Mouse (Mus musculus) midbrain, embryonic 15.5 days (tissue): ENCODE measurements around the gene Uvrag. TPM values are rescaled to one million over a fixed set of nuclear protein-coding genes. Genes with fewer than 3 reads are reported as not detected.

ENCODE experiments used
- ATAC-seq: fragments of 200-750 bp; cut with Nextera tagmentation; replicated peaks from 2 replicates; pipeline ENCODE4 v1.8.0; 2017; ENCODE audit warnings: moderate TSS enrichment
- H3K27ac ChIP-seq: fragments of 300-500 bp; sonication (generic); 2 replicates; pipeline ENCODE4 v1.5.1; 2015; ENCODE audit warnings: mild to moderate bottlenecking, inconsistent platforms
- H3K27me3 ChIP-seq: fragments of 300-500 bp; sonication (generic); replicated peaks from 2 replicates; pipeline ENCODE4 v1.6.1; 2015; ENCODE audit warnings: inconsistent platforms
- H3K36me3 ChIP-seq: fragments of 300-500 bp; sonication (generic); replicated peaks from 2 replicates; pipeline ENCODE4 v1.6.1; 2015; ENCODE audit warnings: inconsistent platforms
- H3K4me1 ChIP-seq: fragments of 300-500 bp; sonication (generic); 2 replicates; pipeline ENCODE4 v1.6.1; 2015; ENCODE audit warnings: inconsistent platforms
- H3K4me2 ChIP-seq: fragments of 300-500 bp; sonication (generic); 2 replicates; pipeline ENCODE4 v1.6.1; 2015; ENCODE audit warnings: inconsistent platforms, mild to moderate bottlenecking, moderate library complexity
- H3K4me3 ChIP-seq: fragments of 300-500 bp; sonication (generic); 2 replicates; pipeline ENCODE4 v1.5.1; 2015; ENCODE audit warnings: mild to moderate bottlenecking, inconsistent platforms
- H3K9ac ChIP-seq: fragments of 300-500 bp; sonication (generic); 2 replicates; pipeline ENCODE4 v1.6.1; 2015; ENCODE audit warnings: mild to moderate bottlenecking, inconsistent platforms
- H3K9me3 ChIP-seq: fragments of 300-500 bp; sonication (generic); 2 replicates; pipeline ENCODE4 v1.6.1; 2016; ENCODE audit warnings: inconsistent platforms
- WGBS: fragments of 180-500 bp; shearing (Covaris S2); methylation state at CpG from one replicate; pipeline ENCODE4 v1.1.7; 2015; ENCODE audit warnings: mixed read lengths; 5-methylcytosine and 5-hydroxymethylcytosine counted together
- polyA plus RNA-seq: library from polyadenylated mRNA; unstranded; fragments of >200 nt; fragmentation: Nextera tagmentation; extraction: Ambion mirVana; gene quantifications from 2 replicates; pipeline ENCODE4 v1.2.1, GENCODE M21; 2015

Uvrag gene
- polyA plus RNA-seq, 1 experiment from 2014 or later = 16.8 TPM

GRCm38 (mm10) chr7:99061056-99061680 lies 79.8 kb downstream of the Uvrag start:
- Histone ChIP-seq H3K9ac (no peak overlapping the region), H3K27ac (no peak overlapping the region), H3K4me2 (no peak overlapping the region), H3K9me3 (no peaks in the 10 kb centered on the region), H3K27me3 (no peaks in the 10 kb centered on the region), H3K4me3 (no peak overlapping the region), H3K36me3 (no peaks in the 10 kb centered on the region), H3K4me1 (peaks cover 3% of the 10 kb centered on the region; the same call in 1 of the 2 replicates)
- WGBS = 82% methylated on average over 7 of the region's 7 CpGs
- no peak for ATAC-seq

- Histone ChIP-seq H3K27ac (no peak overlapping the region), H3K9ac (no peak overlapping the region), H3K36me3 (no peaks in the 10 kb centered on the region), H3K4me3 (no peak overlapping the region), H3K4me2 (no peak overlapping the region), H3K27me3 (no peaks in the 10 kb centered on the region), H3K9me3 (no peaks in the 10 kb centered on the region), H3K4me1 (peaks cover under 1% of the 10 kb centered on the region; the same call in 1 of the 2 replicates)
- ATAC-seq = no peak
- WGBS = 93% methylated on average over 5 of the region's 5 CpGs
These were observed 80.5 kb downstream of the Uvrag start for GRCm38 (mm10) chr7:99060476-99060875.

- no peak overlapping the region for H3K9ac ChIP-seq
- WGBS = 88% methylated on average over 8 of the region's 8 CpGs
These were observed 81.0 kb downstream of the Uvrag start for GRCm38 (mm10) chr7:99059934-99060333.

GRCm38 (mm10) chr7:99057053-99057630 lies 83.8 kb downstream of the Uvrag start:
- H3K4me3 ChIP-seq = no peak overlapping the region
- no peak for ATAC-seq
- no peaks in the 10 kb centered on the region for H3K4me1 ChIP-seq
- no peaks in the 10 kb centered on the region for H3K36me3 ChIP-seq
- no peak overlapping the region for H3K4me2 ChIP-seq
- WGBS = 76% methylated on average over 17 of the region's 17 CpGs
- no peak overlapping the region for H3K9ac ChIP-seq
- H3K27ac ChIP-seq = no peak overlapping the region
- no peaks in the 10 kb centered on the region for H3K9me3 ChIP-seq
- H3K27me3 ChIP-seq = no peaks in the 10 kb centered on the region

More at GRCm38 (mm10) chr7:99059934-99060333, 81.0 kb downstream of the Uvrag start:
- H3K4me1 ChIP-seq = no peaks in the 10 kb centered on the region
- no peak for ATAC-seq
- no peak overlapping the region for H3K4me3 ChIP-seq
- H3K27me3 ChIP-seq = no peaks in the 10 kb centered on the region
- no peaks in the 10 kb centered on the region for H3K9me3 ChIP-seq
- no peaks in the 10 kb centered on the region for H3K36me3 ChIP-seq
- H3K4me2 ChIP-seq = no peak overlapping the region
- H3K27ac ChIP-seq = no peak overlapping the region

- WGBS = 77% methylated on average over 4 of the region's 4 CpGs
These were observed 87.3 kb downstream of the Uvrag start for GRCm38 (mm10) chr7:99053626-99054025.

GRCm38 (mm10) chr7:99052471-99053241 lies 88.3 kb downstream of the Uvrag start:
- ATAC-seq = no peak
- H3K27me3 ChIP-seq = no peaks in the 10 kb centered on the region
- H3K27ac ChIP-seq = no peak overlapping the region
- H3K36me3 ChIP-seq = no peaks in the 10 kb centered on the region
- H3K9me3 ChIP-seq = no peaks in the 10 kb centered on the region
- H3K4me2 ChIP-seq = no peak overlapping the region
- no peak overlapping the region for H3K4me3 ChIP-seq
- WGBS = 91% methylated on average over 6 of the region's 6 CpGs
- no peak overlapping the region for H3K9ac ChIP-seq
- H3K4me1 ChIP-seq = no peaks in the 10 kb centered on the region

More at GRCm38 (mm10) chr7:99053626-99054025, 87.3 kb downstream of the Uvrag start:
- H3K4me1 ChIP-seq = no peaks in the 10 kb centered on the region
- no peaks in the 10 kb centered on the region for H3K9me3 ChIP-seq
- H3K36me3 ChIP-seq = no peaks in the 10 kb centered on the region
- no peaks in the 10 kb centered on the region for H3K27me3 ChIP-seq
- no peak for ATAC-seq
- H3K4me3 ChIP-seq = no peak overlapping the region
- H3K4me2 ChIP-seq = no peak overlapping the region
- no peak overlapping the region for H3K9ac ChIP-seq
- H3K27ac ChIP-seq = no peak overlapping the region

- Histone ChIP-seq H3K27me3 (no peaks in the 10 kb centered on the region), H3K9me3 (no peaks in the 10 kb centered on the region), H3K36me3 (no peaks in the 10 kb centered on the region), H3K4me1 (peaks cover 11% of the 10 kb centered on the region), H3K27ac (no peak overlapping the region), H3K4me2 (no peak overlapping the region), H3K4me3 (no peak overlapping the region), H3K9ac (no peak overlapping the region)
- ATAC-seq = no peak
- 51% methylated on average over 1 of the region's 1 CpGs for WGBS
These were observed 90.1 kb downstream of the Uvrag start for GRCm38 (mm10) chr7:99050882-99051281.

GRCm38 (mm10) chr7:99049897-99050296 lies 91.0 kb downstream of the Uvrag start:
- no peaks in the 10 kb centered on the region for H3K36me3 ChIP-seq
- H3K27ac ChIP-seq = no peak overlapping the region
- H3K4me2 ChIP-seq = no peak overlapping the region
- no peak overlapping the region for H3K9ac ChIP-seq
- H3K4me1 ChIP-seq = peaks cover 11% of the 10 kb centered on the region
- ATAC-seq = no peak
- 89% methylated on average over 3 of the region's 3 CpGs for WGBS
- no peaks in the 10 kb centered on the region for H3K9me3 ChIP-seq
- no peak overlapping the region for H3K4me3 ChIP-seq
- H3K27me3 ChIP-seq = no peaks in the 10 kb centered on the region

GRCm38 (mm10) chr7:99046545-99047206 lies 94.3 kb downstream of the Uvrag start:
- Histone ChIP-seq H3K4me3 (no peak overlapping the region), H3K4me1 (peaks cover 11% of the 10 kb centered on the region), H3K27me3 (no peaks in the 10 kb centered on the region), H3K9ac (no peak overlapping the region), H3K4me2 (peak overlapping the region; percentile 12; the same call in 1 of the 2 replicates), H3K9me3 (no peaks in the 10 kb centered on the region), H3K27ac (peak overlapping the region; percentile 52; the same call in 1 of the 2 replicates), H3K36me3 (no peaks in the 10 kb centered on the region)
- 46% methylated on average over 11 of the region's 11 CpGs for WGBS
- 0 out of 2 replicates have a peak, but pooled peaks have one; percentile 11 for ATAC-seq

- no peak for ATAC-seq
- WGBS = 83% methylated on average over 6 of the region's 6 CpGs
These were observed 95.4 kb downstream of the Uvrag start for GRCm38 (mm10) chr7:99045525-99045924.

GRCm38 (mm10) chr7:99043923-99044322 lies 97.0 kb downstream of the Uvrag start:
- no peak overlapping the region for H3K27ac ChIP-seq

More at GRCm38 (mm10) chr7:99045525-99045924, 95.4 kb downstream of the Uvrag start:
- no peak overlapping the region for H3K4me3 ChIP-seq
- no peak overlapping the region for H3K4me2 ChIP-seq
- H3K36me3 ChIP-seq = no peaks in the 10 kb centered on the region
- H3K4me1 ChIP-seq = peaks cover 11% of the 10 kb centered on the region
- no peak overlapping the region for H3K9ac ChIP-seq
- H3K27me3 ChIP-seq = no peaks in the 10 kb centered on the region
- H3K9me3 ChIP-seq = no peaks in the 10 kb centered on the region
- H3K27ac ChIP-seq = no peak overlapping the region

GRCm38 (mm10) chr7:99043322-99043721 lies 97.6 kb downstream of the Uvrag start:
- Histone ChIP-seq H3K4me1 (peaks cover 11% of the 10 kb centered on the region), H3K36me3 (no peaks in the 10 kb centered on the region), H3K4me3 (no peak overlapping the region), H3K9me3 (no peaks in the 10 kb centered on the region), H3K9ac (no peak overlapping the region), H3K27me3 (no peaks in the 10 kb centered on the region), H3K27ac (no peak overlapping the region), H3K4me2 (no peak overlapping the region)
- no peak for ATAC-seq
- WGBS = 89% methylated on average over 3 of the region's 3 CpGs

More at GRCm38 (mm10) chr7:99043923-99044322, 97.0 kb downstream of the Uvrag start:
- H3K4me3 ChIP-seq = no peak overlapping the region
- no peak overlapping the region for H3K9ac ChIP-seq
- ATAC-seq = no peak
- peaks cover 11% of the 10 kb centered on the region for H3K4me1 ChIP-seq
- no peaks in the 10 kb centered on the region for H3K9me3 ChIP-seq
- no peak overlapping the region for H3K4me2 ChIP-seq
- 87% methylated on average over 7 of the region's 7 CpGs for WGBS
- H3K27me3 ChIP-seq = no peaks in the 10 kb centered on the region
- H3K36me3 ChIP-seq = no peaks in the 10 kb centered on the region
